Mouse (Mus musculus) heart, postnatal 0 days (tissue): ENCODE results near the gene Rpl6. TPM values are rescaled to one million over a fixed set of nuclear protein-coding genes. Genes with fewer than 3 reads are reported as not detected.
A peak's percentile ranks its signal among the peaks of the same experiment; 100 is the strongest.
"Not testable (repeated sequence)": the region's sequence is repeated elsewhere in the genome, so short reads cannot be mapped to it uniquely, and the experiment has no call there.

Source experiments
- ATAC-seq: fragments of 200-750 bp; cut with Nextera tagmentation; 2 replicates; pipeline ENCODE4 v1.8.0; 2017; ENCODE audit warnings: low read depth, moderate number of reproducible peaks, moderate library complexity; ENCODE audit not compliant: insufficient read depth
- DNase-seq: peaks from one replicate; pipeline ENCODE4 v3.0.0-alpha.2; 2016; ENCODE audit warnings: low spot score
- H3K27ac ChIP-seq: fragments of 300-500 bp; sonication (generic); 2 replicates; pipeline ENCODE4 v1.5.1; 2014; ENCODE audit warnings: low read depth, mild to moderate bottlenecking
- H3K27me3 ChIP-seq: fragments of 300-500 bp; sonication (generic); 2 replicates; pipeline ENCODE4 v1.6.1; 2014; ENCODE audit warnings: low read length, mixed read lengths; ENCODE audit not compliant: control insufficient read depth, insufficient read depth
- H3K36me3 ChIP-seq: fragments of 300-500 bp; sonication (generic); replicated peaks from 2 replicates; pipeline ENCODE4 v1.6.1; 2014; ENCODE audit warnings: low read length, mixed read lengths; ENCODE audit not compliant: control insufficient read depth, insufficient read depth
- H3K4me1 ChIP-seq: fragments of 300-500 bp; sonication (generic); 2 replicates; pipeline ENCODE4 v1.6.1; 2014; ENCODE audit warnings: antibody characterized with exemption; ENCODE audit not compliant: control insufficient read depth, insufficient read depth
- H3K4me2 ChIP-seq: fragments of 300-500 bp; sonication (generic); 2 replicates; pipeline ENCODE4 v1.6.1; 2014; ENCODE audit warnings: low read depth, mild to moderate bottlenecking, low read length, moderate library complexity
- H3K4me3 ChIP-seq: fragments of 300-500 bp; sonication (generic); 2 replicates; pipeline ENCODE4 v1.5.1; 2014; ENCODE audit warnings: low read depth, low read length
- H3K9ac ChIP-seq: fragments of 300-500 bp; sonication (generic); replicated peaks from 2 replicates; pipeline ENCODE4 v1.6.1; 2014; ENCODE audit warnings: low read depth, low read length, mixed read lengths
- H3K9me3 ChIP-seq: fragments of 300-500 bp; sonication (generic); replicated peaks from 2 replicates; pipeline ENCODE4 v1.6.1; 2016; ENCODE audit warnings: low read length; ENCODE audit not compliant: control insufficient read depth
- CTCF ChIP-seq: IDR thresholded peaks from 2 replicates; pipeline ENCODE4 v1.5.1; 2016; ENCODE audit warnings: antibody characterized with exemption, control low read depth, low read depth
- EP300 ChIP-seq: IDR thresholded peaks from 2 replicates; pipeline ENCODE4 v1.6.1; 2016; ENCODE audit warnings: antibody characterized with exemption, low read depth
- WGBS: fragments of 180-500 bp; shearing (Covaris S2); extraction: QIAGEN DNeasy Blood & Tissue Kit; methylation state at CpG from one replicate; pipeline ENCODE4 v1.1.7; 2014; 5-methylcytosine and 5-hydroxymethylcytosine counted together
- polyA plus RNA-seq: library from polyadenylated mRNA; unstranded; fragments of >200 nt; fragmentation: Nextera tagmentation; extraction: Ambion mirVana; gene quantifications from 2 replicates; pipeline ENCODE4 v1.2.1, GENCODE M21; 2015
- total RNA-seq: library from RNA; depleted of rRNA; stranded (reverse); fragments of >200 nt; gene quantifications from 2 replicates; pipeline ENCODE4 v1.2.3, GENCODE M21; 2014; ENCODE audit warnings: low replicate concordance

The Rpl6 gene
- total and polyA plus RNA-seq, 2 experiments from 2014 or later = 287 to 482 TPM

DNA sequence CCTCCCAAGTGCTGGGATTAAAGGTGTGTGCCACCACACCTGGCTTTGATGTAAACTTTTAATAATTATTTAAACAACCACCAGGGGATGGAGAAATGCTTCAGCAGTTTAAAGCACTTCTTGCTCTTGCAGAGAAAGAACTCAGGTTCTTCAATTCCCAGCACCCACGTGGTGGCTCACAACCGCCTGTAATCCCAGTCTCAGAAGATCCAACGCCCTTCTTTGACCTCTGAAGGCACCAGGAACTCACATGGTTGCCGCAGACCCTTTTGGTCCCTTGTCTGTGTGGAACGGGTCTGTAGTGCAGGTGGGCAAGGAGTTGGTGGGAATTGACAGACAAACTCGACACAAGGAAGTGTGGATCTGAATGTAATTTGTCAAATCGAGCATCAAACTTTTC, 10.4 kb downstream of the Rpl6 start:
- no peak for DNase-seq
- H3K9me3 ChIP-seq = no peaks in the 10 kb centered on the region
- no peak overlapping the region for H3K9ac ChIP-seq
- H3K27me3 ChIP-seq = no peaks in the 10 kb centered on the region
- H3K27ac ChIP-seq = no peak overlapping the region
- no peak overlapping the region for H3K4me3 ChIP-seq
- H3K36me3 ChIP-seq = peaks cover 28% of the 10 kb centered on the region
- H3K4me2 ChIP-seq = no peak overlapping the region
- 41% methylated on average over 7 of the region's 7 CpGs for WGBS
- no peak for ATAC-seq
- no peaks in the 10 kb centered on the region for H3K4me1 ChIP-seq
- no peak for TF ChIP-seq EP300
- TF ChIP-seq CTCF = no peak

DNA sequence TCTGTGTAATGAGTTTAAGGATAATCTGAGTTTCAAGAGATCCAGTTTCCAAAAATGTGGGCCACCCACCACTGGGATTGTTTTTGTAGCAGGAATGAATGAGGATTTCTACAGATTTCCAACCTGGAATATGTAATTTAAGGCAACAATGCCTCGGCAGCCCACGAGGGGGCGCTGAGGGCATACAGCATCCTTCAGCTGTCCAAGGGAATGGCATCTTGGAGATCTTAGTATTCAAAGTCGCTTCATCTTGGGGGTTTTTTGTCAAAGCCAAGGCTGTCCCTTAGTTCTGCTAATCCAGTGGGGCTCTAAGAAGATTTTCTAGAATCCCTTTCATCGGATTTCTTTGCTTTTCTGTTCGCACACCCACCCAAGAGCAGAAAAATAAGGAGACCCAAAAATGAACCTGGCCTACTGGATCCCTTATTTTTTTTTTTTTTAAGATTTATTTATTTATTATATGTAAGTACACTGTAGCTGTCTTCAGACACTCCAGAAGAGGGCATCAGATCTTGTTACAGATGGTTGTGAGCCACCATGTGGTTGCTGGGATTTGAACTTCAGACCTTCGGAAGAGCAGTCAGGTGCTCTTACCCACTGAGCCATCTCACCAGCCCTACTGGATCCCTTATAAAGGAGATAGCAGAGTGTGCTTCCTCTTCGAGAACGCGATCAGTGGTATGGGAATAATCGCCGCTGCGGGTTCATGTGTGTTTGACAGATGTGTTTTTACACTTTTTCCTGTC, 11.3 kb downstream of the Rpl6 start:
- no peak overlapping the region for H3K4me3 ChIP-seq
- no peaks in the 10 kb centered on the region for H3K9me3 ChIP-seq
- ATAC-seq (no peak), DNase-seq (peak; percentile 29)
- H3K27me3 ChIP-seq = no peaks in the 10 kb centered on the region
- H3K4me2 ChIP-seq = no peak overlapping the region
- peaks cover 19% of the 10 kb centered on the region for H3K36me3 ChIP-seq
- 40% methylated on average over 13 of the region's 13 CpGs for WGBS
- TF ChIP-seq CTCF (peak; percentile 95), EP300 (no peak)
- H3K9ac ChIP-seq = no peak overlapping the region
- H3K4me1 ChIP-seq = no peaks in the 10 kb centered on the region
- no peak overlapping the region for H3K27ac ChIP-seq

DNA sequence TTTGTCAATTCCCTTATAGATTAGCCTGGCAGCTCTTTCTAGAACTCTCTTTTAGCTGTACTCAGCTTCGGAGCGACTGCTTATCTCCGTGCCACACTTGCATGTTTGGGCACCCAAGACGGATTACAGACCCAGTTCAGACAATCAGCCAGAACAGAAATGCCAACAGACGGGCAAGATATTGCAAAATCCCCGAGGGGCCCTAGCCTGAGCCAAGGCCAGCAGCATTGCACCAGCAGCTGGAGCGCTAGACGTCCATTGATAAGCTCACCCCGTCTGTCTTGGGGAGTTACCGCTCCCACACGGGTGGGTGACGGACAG, 11.8 kb downstream of the Rpl6 start:
- Histone ChIP-seq H3K9me3 (no peaks in the 10 kb centered on the region), H3K9ac (no peak overlapping the region), H3K4me1 (no peaks in the 10 kb centered on the region; the same call in 1 of the 2 replicates), H3K27me3 (no peaks in the 10 kb centered on the region), H3K36me3 (peaks cover 14% of the 10 kb centered on the region), H3K4me3 (no peak overlapping the region), H3K27ac (no peak overlapping the region), H3K4me2 (no peak overlapping the region)
- WGBS = 51% methylated on average over 12 of the region's 12 CpGs
- TF ChIP-seq CTCF = no peak
- TF ChIP-seq EP300 = no peak
- ATAC-seq = no peak
- DNase-seq = no peak

DNA sequence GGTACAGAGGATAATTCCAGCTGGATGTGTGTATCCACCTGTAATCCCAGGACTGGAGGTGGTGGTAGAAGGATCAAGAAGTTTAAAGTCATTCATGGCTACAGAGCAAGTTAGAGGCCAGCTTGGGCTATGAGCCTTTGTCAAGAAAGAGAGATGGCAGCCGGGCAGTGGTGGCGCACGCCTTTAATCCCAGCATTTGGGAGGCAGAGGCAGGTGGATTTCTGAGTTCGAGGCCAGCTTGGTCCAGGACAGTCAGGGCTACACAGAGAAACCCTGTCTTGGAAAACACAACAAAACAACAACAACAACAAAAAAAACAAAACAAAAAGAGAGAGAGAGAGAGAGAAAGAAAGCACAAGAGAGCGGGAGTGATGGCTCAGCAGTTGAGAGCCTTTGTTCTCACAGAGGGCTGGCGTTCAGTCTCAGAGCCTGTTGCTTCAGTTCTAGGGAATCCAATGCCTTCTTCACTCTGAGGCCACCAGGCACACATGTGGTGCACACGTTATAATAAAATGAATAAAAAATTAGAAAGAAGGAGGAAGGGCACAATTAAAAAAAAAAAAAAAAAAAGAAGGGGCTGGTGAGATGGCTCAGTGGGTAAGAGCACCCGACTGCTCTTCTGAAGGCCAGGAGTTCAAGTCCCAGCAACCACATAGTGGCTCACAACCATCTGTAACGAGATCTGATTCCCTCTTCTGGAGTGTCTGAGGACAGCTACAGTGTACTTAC, 12.5 kb downstream of the Rpl6 start:
- not testable (repeated sequence) for H3K27me3 ChIP-seq, H3K36me3 ChIP-seq, ATAC-seq, H3K4me3 ChIP-seq, H3K4me1 ChIP-seq, H3K9me3 ChIP-seq, DNase-seq, H3K27ac ChIP-seq, H3K4me2 ChIP-seq, H3K9ac ChIP-seq
- 84% methylated on average over 9 of the region's 9 CpGs for whole genome bisulfite sequencing

DNA sequence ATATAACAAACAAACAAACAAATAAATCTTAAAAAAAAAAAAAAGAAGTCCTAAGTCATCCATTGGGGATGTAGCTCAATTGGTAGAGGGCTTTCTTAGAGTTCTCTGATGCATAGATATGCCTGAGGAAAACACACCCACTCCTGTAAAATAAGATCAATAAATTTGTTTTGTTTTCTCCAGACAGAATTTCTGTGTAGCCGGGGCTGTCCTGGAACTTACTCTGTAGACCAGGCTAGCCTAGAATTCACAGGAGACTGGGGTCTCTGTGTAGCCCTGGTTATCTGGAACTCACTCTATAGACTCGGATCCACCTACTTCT, 13.0 kb downstream of the Rpl6 start:
- Histone ChIP-seq H3K27me3 (no peaks in the 10 kb centered on the region), H3K4me3 (no peak overlapping the region), H3K4me1 (peaks cover 7% of the 10 kb centered on the region; the same call in 1 of the 2 replicates), H3K36me3 (peaks cover 3% of the 10 kb centered on the region), H3K4me2 (no peak overlapping the region), H3K27ac (no peak overlapping the region), H3K9ac (no peak overlapping the region), H3K9me3 (no peaks in the 10 kb centered on the region)
- ATAC-seq = no peak
- TF ChIP-seq EP300 (no peak), CTCF (no peak)
- no peak for DNase-seq
- WGBS = 71% methylated on average over 2 of the region's 2 CpGs

DNA sequence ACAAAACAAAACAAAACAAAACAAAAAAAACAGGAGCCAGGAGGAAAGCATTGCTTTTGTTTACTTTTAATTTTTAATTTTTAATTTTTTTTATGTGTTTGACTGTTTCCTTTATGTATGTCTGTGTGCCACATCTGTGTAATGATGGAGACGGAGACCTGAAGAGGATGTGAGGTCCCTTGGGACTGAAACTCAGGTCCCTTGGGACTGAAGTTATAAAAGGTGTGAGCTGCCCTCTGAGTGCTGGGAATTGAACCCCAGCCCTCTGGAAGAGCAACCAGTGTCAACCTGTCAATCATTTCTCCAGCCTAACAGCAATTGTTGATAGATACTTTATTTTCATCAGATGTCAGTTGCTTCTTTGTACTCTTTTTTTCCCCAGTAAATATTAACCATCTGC, 14.9 kb downstream of the Rpl6 start:
- Histone ChIP-seq H3K9me3 (no peaks in the 10 kb centered on the region), H3K36me3 (no peaks in the 10 kb centered on the region), H3K4me3 (no peak overlapping the region), H3K27me3 (no peaks in the 10 kb centered on the region), H3K27ac (no peak overlapping the region), H3K9ac (no peak overlapping the region), H3K4me1 (peaks cover 7% of the 10 kb centered on the region; the same call in 1 of the 2 replicates), H3K4me2 (no peak overlapping the region)
- ATAC-seq = no peak
- WGBS = 78% methylated on average over 1 of the region's 1 CpGs
- TF ChIP-seq CTCF (no peak), EP300 (no peak)
- no peak for DNase-seq
